Mouse (Mus musculus): Measurements from ENCODE around the gene Npepps.

The Npepps gene

DNA sequence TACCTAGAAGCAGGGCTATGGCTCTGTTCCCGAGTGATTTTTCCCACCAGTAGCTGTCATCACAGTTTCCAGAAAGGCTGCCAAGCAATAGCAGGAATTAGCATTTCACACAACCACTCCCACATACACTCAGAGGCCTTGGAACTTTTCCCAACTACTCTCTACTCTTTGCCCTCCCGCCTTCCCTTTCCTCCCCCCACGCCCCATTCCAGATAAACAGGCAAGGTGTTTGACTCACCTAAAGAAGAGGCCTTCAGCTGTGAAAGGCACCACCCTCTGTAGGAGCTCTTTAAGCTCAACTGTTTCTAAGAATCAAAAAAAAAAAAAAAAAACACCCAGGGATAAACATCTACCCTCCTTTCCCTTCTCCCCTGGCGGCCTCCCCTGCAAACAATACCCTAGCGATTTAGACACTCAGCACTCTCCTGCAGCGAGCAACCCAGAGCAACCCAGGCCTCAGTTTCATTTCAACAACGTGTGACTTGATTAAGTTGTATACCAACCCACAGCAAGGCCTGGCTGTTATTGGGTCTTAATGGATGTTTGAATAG, 21.9 kb upstream of the Npepps start:
- H3K4me3 ChIP-seq (replicated peaks; ENCODE audit: low read length), result peak overlapping the region; percentile 21
- no peak for TF ChIP-seq NANOG (IDR thresholded peaks at IDR 0.05; ENCODE audit: borderline replicate concordance, low read length)
- TF ChIP-seq CTCF (conservative IDR thresholded peaks at IDR 0.05; ENCODE audit: low read length), result no peak
- TF ChIP-seq POU5F1 (IDR thresholded peaks at IDR 0.05; ENCODE audit: borderline replicate concordance, low read length), result no peak
- peaks cover 3% of the 10 kb centered on the region; the same call in 1 of the 2 replicates for H3K36me3 ChIP-seq (ENCODE audit: insufficient read depth, low read length)
- no peaks in the 10 kb centered on the region for H3K9me3 ChIP-seq (ENCODE audit: low read length)
- H3K4me1 ChIP-seq (replicated peaks; ENCODE audit: low read depth, low read length), result peaks cover 66% of the 10 kb centered on the region
- H3K27me3 ChIP-seq (ENCODE audit: insufficient read depth, low read length), result no peaks in the 10 kb centered on the region

DNA sequence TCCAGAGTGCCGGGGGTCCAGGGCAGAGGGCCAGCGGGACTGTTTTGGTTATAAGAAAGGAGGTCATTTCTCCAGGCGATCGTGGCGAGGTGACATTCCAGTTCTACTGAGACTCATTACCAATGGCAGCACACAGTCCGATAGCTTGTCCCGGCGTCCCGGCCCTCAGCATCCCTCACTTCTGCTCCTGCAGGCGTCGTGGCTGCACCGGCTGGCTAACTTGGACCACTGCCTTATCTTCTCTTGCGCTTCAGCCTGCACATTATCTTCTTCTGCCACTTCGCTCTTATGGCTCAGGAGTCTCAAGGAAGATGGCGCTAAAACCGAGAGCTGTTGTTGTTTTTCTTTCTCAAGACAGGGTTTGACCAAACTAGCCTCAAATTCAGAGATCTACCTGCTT, 21.0 kb upstream of the Npepps start:
- 0 out of 2 replicates have a peak, but pooled peaks cover under 1% of the 10 kb centered on the region for H3K36me3 ChIP-seq (ENCODE audit: insufficient read depth, low read length)
- H3K27me3 ChIP-seq (ENCODE audit: insufficient read depth, low read length), result no peaks in the 10 kb centered on the region
- peaks cover 61% of the 10 kb centered on the region for H3K4me1 ChIP-seq (replicated peaks; ENCODE audit: low read depth, low read length)
- no peak for TF ChIP-seq NANOG (IDR thresholded peaks at IDR 0.05; ENCODE audit: borderline replicate concordance, low read length)
- TF ChIP-seq POU5F1 (IDR thresholded peaks at IDR 0.05; ENCODE audit: borderline replicate concordance, low read length), result no peak
- no peak for TF ChIP-seq CTCF (conservative IDR thresholded peaks at IDR 0.05; ENCODE audit: low read length)
- H3K9me3 ChIP-seq (ENCODE audit: low read length), result no peaks in the 10 kb centered on the region
- peak overlapping the region; percentile 29; the same call in 1 of the 2 replicates for H3K4me3 ChIP-seq (replicated peaks; ENCODE audit: low read length)

DNA sequence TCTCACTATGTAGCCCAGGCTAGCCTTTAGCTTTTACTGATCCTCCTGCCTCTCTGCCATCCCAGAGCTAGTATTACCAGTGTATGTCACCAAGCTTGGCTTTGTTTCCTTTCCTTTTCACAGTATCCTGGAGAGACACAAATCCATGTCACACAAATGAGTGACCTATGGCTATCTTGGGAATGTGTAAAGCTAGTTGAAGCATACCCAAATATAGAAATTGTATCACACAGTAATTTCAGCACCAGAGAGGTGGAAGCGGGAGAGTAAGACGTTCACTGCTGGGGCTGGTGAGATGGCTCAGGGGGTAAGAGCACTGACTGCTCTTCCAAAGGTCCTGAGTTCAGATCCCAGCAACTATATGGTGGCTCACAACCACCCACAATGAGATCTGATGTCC, 19.5 kb upstream of the Npepps start:
- Histone ChIP-seq H3K4me1 (replicated peaks; ENCODE audit: low read depth, low read length) (peaks cover 67% of the 10 kb centered on the region), H3K36me3 (ENCODE audit: insufficient read depth, low read length) (no peaks in the 10 kb centered on the region), H3K9me3 (ENCODE audit: low read length) (no peaks in the 10 kb centered on the region), H3K4me3 (replicated peaks; ENCODE audit: low read length) (no peak overlapping the region), H3K27me3 (ENCODE audit: insufficient read depth, low read length) (no peaks in the 10 kb centered on the region)
- TF ChIP-seq NANOG (IDR thresholded peaks at IDR 0.05; ENCODE audit: borderline replicate concordance, low read length), result no peak

DNA sequence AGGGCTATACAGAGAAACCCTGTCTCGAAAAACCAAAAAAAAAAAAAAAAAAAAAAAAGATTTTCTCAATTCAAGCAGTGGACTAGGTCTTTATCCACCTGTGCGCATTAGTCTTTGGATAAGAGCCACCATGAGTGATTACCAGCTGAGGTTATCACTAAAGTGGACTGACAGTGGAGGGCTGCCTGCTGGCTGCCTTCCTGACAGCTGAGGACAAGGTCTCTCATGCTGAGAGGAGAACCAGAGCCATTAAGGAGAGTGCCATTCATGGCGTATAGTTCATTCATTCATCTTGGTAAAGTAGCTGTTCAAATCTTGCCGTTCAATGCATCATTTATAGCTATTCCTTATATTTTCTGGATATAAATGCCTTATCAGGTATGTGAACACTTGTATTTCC, 16.1 kb upstream of the Npepps start:
- Histone ChIP-seq H3K27me3 (ENCODE audit: insufficient read depth, low read length) (no peaks in the 10 kb centered on the region), H3K4me3 (replicated peaks; ENCODE audit: low read length) (no peak overlapping the region), H3K4me1 (replicated peaks; ENCODE audit: low read depth, low read length) (peaks cover 56% of the 10 kb centered on the region), H3K9me3 (ENCODE audit: low read length) (no peaks in the 10 kb centered on the region), H3K36me3 (ENCODE audit: insufficient read depth, low read length) (no peaks in the 10 kb centered on the region)
- TF ChIP-seq POU5F1 (IDR thresholded peaks at IDR 0.05; ENCODE audit: borderline replicate concordance, low read length), result no peak
- TF ChIP-seq NANOG (IDR thresholded peaks at IDR 0.05; ENCODE audit: borderline replicate concordance, low read length), result no peak
- TF ChIP-seq CTCF (conservative IDR thresholded peaks at IDR 0.05; ENCODE audit: low read length), result no peak

DNA sequence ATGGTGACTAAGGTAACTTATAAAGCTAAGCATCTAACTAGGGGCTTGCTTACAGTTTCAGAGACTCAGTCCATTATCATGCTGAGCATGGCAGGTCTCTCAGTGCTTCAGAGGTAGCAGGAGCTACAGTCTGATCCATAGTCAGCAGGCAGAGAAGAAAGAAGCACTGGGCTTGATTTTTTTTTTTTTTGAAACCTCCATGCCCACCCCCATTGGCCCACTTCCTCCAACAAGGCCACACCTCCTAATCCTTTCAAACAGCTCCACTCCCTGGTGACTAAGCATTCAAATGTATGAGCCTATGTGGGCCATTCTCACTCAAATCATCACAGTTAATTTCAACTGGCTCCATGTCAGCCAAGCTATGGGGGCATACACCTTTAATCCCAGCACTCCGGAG, 12.3 kb upstream of the Npepps start:
- H3K4me1 ChIP-seq (replicated peaks; ENCODE audit: low read depth, low read length), result peaks cover 74% of the 10 kb centered on the region
- TF ChIP-seq CTCF (conservative IDR thresholded peaks at IDR 0.05; ENCODE audit: low read length) (peak; percentile 23), POU5F1 (IDR thresholded peaks at IDR 0.05; ENCODE audit: borderline replicate concordance, low read length) (no peak)
- H3K9me3 ChIP-seq (ENCODE audit: low read length), result no peaks in the 10 kb centered on the region
- no peaks in the 10 kb centered on the region for H3K27me3 ChIP-seq (ENCODE audit: insufficient read depth, low read length)
- H3K4me3 ChIP-seq (replicated peaks; ENCODE audit: low read length), result no peak overlapping the region
- H3K36me3 ChIP-seq (ENCODE audit: insufficient read depth, low read length), result no peaks in the 10 kb centered on the region

DNA sequence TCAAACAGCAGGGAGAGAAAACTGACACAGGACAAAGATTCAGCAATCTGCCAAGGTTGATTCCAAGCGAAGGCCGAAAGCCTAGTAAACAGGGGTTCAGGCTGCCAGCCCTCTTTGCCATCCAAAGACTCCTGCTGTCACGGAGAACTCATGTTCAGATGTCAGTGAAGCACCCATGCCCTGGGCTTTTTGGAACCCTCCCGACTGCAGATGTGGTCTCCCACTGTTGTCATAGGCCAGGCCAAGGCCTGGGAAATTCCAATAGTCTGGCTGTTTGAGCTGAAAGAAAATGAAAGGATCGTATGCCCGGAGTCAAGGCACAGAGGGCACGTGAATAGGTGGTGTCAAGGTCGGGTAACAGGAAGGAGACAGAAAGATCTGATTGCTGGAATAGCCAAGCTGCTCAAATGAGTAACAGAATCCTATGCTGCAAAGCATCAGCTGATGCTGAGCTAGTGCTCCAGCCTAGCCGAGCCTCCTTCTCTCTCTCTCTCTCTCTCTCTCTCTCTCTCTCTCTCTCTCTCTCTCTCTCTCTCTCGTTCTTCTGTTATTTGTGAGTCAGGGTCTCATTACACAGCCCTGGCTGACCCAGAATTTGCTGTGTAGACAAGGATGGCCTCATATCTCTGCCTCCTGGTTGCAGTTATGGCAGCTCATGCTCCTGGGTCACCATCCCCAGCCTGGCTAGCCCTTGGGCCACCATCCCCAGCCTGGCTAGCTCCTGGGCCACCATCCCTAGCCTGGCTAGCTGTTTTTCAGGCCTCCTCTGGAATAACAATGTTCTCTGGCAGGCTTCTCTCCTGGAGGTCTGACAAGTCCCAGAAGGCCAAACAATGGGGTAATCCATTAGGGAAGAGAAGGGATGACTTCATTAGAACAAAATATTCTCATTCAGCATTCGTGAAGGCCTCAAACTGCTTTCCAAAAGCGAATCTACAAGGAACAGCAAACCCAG, 9.1 kb upstream of the Npepps start:
- H3K4me3 ChIP-seq (replicated peaks; ENCODE audit: low read length), result peak overlapping the region; percentile 46
- peaks cover 86% of the 10 kb centered on the region for H3K4me1 ChIP-seq (replicated peaks; ENCODE audit: low read depth, low read length)
- no peaks in the 10 kb centered on the region for H3K27me3 ChIP-seq (ENCODE audit: insufficient read depth, low read length)
- H3K36me3 ChIP-seq (ENCODE audit: insufficient read depth, low read length), result no peaks in the 10 kb centered on the region
- TF ChIP-seq POU5F1 (IDR thresholded peaks at IDR 0.05; ENCODE audit: borderline replicate concordance, low read length) (no peak), NANOG (IDR thresholded peaks at IDR 0.05; ENCODE audit: borderline replicate concordance, low read length) (peak; percentile 10; the same call in 1 of the 2 replicates), CTCF (conservative IDR thresholded peaks at IDR 0.05; ENCODE audit: low read length) (no peak)
- no peaks in the 10 kb centered on the region for H3K9me3 ChIP-seq (ENCODE audit: low read length)

DNA sequence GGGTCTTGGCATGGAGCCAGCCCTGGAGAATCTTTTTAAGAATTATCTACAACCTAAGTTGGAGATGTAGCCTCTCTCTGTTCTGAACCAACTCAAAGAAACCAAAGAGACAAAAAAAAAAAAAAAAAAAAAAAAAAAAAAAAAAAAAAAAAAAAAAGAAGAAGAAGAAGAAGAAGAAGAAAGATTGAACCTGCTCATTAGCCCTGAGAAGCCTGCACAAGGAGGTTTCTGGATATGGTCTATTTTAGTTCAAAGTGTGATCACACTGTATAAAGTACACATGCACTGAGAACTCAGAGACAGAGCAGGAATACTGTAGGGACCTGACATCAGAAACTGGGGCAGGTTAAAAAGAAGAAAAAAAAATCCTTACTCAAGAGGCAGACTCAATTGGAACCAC, 7.2 kb upstream of the Npepps start:
- H3K36me3 ChIP-seq (ENCODE audit: insufficient read depth, low read length), result no peaks in the 10 kb centered on the region
- TF ChIP-seq POU5F1 (IDR thresholded peaks at IDR 0.05; ENCODE audit: borderline replicate concordance, low read length), result no peak
- no peak for TF ChIP-seq NANOG (IDR thresholded peaks at IDR 0.05; ENCODE audit: borderline replicate concordance, low read length)
- no peak for TF ChIP-seq CTCF (conservative IDR thresholded peaks at IDR 0.05; ENCODE audit: low read length)
- H3K9me3 ChIP-seq (ENCODE audit: low read length), result no peaks in the 10 kb centered on the region
- H3K4me3 ChIP-seq (replicated peaks; ENCODE audit: low read length), result peak overlapping the region; percentile 50
- peaks cover 95% of the 10 kb centered on the region for H3K4me1 ChIP-seq (replicated peaks; ENCODE audit: low read depth, low read length)
- no peaks in the 10 kb centered on the region for H3K27me3 ChIP-seq (ENCODE audit: insufficient read depth, low read length)

DNA sequence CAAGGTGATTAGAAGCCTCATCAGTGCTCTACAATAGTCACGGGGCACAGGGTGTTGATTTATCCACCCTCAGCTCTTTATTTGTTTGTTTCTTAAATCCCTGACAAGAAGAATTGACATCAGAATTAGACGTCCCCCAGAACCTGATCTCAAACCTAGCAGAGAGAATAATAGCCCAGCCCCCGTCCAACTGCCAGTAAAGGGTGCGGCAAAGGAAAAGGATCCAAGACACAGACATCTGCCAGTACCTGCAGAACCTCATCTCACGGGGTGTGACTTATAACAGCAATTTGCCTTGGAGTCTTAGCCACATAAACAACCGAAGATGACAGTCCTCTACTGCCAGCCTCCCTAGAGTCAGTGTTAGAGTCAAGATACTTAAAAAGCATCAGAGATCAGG, 6.5 kb upstream of the Npepps start:
- H3K4me3 ChIP-seq (replicated peaks; ENCODE audit: low read length), result peak overlapping the region; percentile 50
- H3K4me1 ChIP-seq (replicated peaks; ENCODE audit: low read depth, low read length), result peaks cover 95% of the 10 kb centered on the region
- TF ChIP-seq POU5F1 (IDR thresholded peaks at IDR 0.05; ENCODE audit: borderline replicate concordance, low read length), result no peak
- TF ChIP-seq NANOG (IDR thresholded peaks at IDR 0.05; ENCODE audit: borderline replicate concordance, low read length), result no peak
- TF ChIP-seq CTCF (conservative IDR thresholded peaks at IDR 0.05; ENCODE audit: low read length), result no peak
- H3K36me3 ChIP-seq (ENCODE audit: insufficient read depth, low read length), result no peaks in the 10 kb centered on the region
- no peaks in the 10 kb centered on the region for H3K9me3 ChIP-seq (ENCODE audit: low read length)
- H3K27me3 ChIP-seq (ENCODE audit: insufficient read depth, low read length), result no peaks in the 10 kb centered on the region
